In the genomic region with DNA sequence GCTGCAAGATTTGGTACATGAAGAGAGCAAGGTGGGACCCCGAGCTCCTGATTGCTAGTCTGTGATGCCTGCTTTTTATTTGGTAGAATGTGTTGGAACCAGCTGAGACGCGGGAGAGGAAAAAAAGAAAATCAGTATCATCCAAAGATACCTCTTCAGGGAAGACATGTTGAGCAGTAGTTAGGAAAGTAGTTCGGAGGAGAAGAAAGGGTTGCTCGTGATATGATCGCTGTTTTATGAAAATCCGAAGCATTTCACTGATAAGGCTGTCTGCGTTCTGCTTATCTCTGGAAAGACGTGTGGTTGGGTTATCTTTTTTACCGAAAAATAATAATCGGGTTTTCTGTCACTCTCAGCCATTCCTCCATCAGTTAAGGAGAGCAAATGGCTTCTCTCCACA, we compare ENCODE assay signal across 8 mouse cellular contexts. TPM values are rescaled to one million over a fixed set of nuclear protein-coding genes. Genes with fewer than 3 reads are reported as not detected.
A peak's percentile ranks its signal among the peaks of the same experiment; 100 is the strongest.
DNase-seq lines count a peak whose midpoint lies in the region; ATAC-seq lines count a peak whose summit lies in the region.

No protein-coding gene starts in this region.

- no peak overlapping the region for H3K27ac ChIP-seq in heart, embryonic 15.5 days
- no peak overlapping the region for H3K27ac ChIP-seq in embryonic facial prominence, embryonic 13.5 days
- H3K27ac ChIP-seq in hindbrain, embryonic 13.5 days: no peak overlapping the region
- no peak overlapping the region for H3K27ac ChIP-seq in liver, embryonic 16.5 days (ENCODE audit: low read length)

- no peak for ATAC-seq in heart, embryonic 15.5 days (replicated peaks; ENCODE audit: insufficient number of reproducible peaks, insufficient read depth, low FRiP score, low read depth)
- ATAC-seq in embryonic facial prominence, embryonic 13.5 days (ENCODE audit: insufficient number of reproducible peaks, insufficient read depth, low FRiP score, low TSS enrichment, low read depth): no peak
- no peak for ATAC-seq in hindbrain, embryonic 13.5 days (ENCODE audit: low FRiP score)
- no peak for ATAC-seq in liver, embryonic 16.5 days (ENCODE audit: low read depth)

- intact Hi-C loops in left cerebral cortex, postnatal 4 days (cut with DNase I): loop anchor here (10.0 kb wide), 1 partner anchor 99 kb away; no protein-coding TSS in a partner anchor

- peaks cover 19% of the 10 kb centered on the region for H3K4me1 ChIP-seq in heart, embryonic 15.5 days (replicated peaks)
- H3K4me1 ChIP-seq in embryonic facial prominence, embryonic 13.5 days: peaks cover 20% of the 10 kb centered on the region; the same call in 1 of the 2 replicates
- peaks cover 24% of the 10 kb centered on the region for H3K4me1 ChIP-seq in hindbrain, embryonic 13.5 days (replicated peaks)
- H3K4me1 ChIP-seq in liver, embryonic 16.5 days (ENCODE audit: control insufficient read depth, low read depth, low read length): no peaks in the 10 kb centered on the region; the same call in none of the 2 replicates

- H3K9me3 ChIP-seq in heart, embryonic 15.5 days (replicated peaks): no peaks in the 10 kb centered on the region
- H3K9me3 ChIP-seq in embryonic facial prominence, embryonic 13.5 days: no peaks in the 10 kb centered on the region
- H3K9me3 ChIP-seq in hindbrain, embryonic 13.5 days: no peaks in the 10 kb centered on the region
- H3K9me3 ChIP-seq in liver, embryonic 16.5 days (replicated peaks; ENCODE audit: control insufficient read depth, low read length): no peaks in the 10 kb centered on the region

- no peak overlapping the region for H3K9ac ChIP-seq in heart, embryonic 15.5 days
- no peak overlapping the region for H3K9ac ChIP-seq in embryonic facial prominence, embryonic 13.5 days
- no peak overlapping the region for H3K9ac ChIP-seq in hindbrain, embryonic 13.5 days
- no peak overlapping the region for H3K9ac ChIP-seq in liver, embryonic 16.5 days (ENCODE audit: low read depth, low read length)

- DNase-seq in heart, adult 8-10 months (ENCODE audit: low spot score): no peak
- no peak for DNase-seq in left cerebral cortex, postnatal 4 days
- DNase-seq in layer of hippocampus, adult 8-10 months (ENCODE audit: low spot score in 2 of 2): no peak
- DNase-seq in kidney, adult 11 months: no peak

- H3K36me3 ChIP-seq in heart, embryonic 15.5 days: no peaks in the 10 kb centered on the region
- no peaks in the 10 kb centered on the region for H3K36me3 ChIP-seq in embryonic facial prominence, embryonic 13.5 days
- no peaks in the 10 kb centered on the region for H3K36me3 ChIP-seq in hindbrain, embryonic 13.5 days
- no peaks in the 10 kb centered on the region for H3K36me3 ChIP-seq in liver, embryonic 16.5 days (ENCODE audit: control insufficient read depth, insufficient read depth)

- peak overlapping the region; percentile 68 for H3K4me3 ChIP-seq in heart, embryonic 15.5 days
- H3K4me3 ChIP-seq in embryonic facial prominence, embryonic 13.5 days: no peak overlapping the region
- no peak overlapping the region for H3K4me3 ChIP-seq in hindbrain, embryonic 13.5 days
- no peak overlapping the region for H3K4me3 ChIP-seq in liver, embryonic 16.5 days (ENCODE audit: low read depth, low read length)

- no peaks in the 10 kb centered on the region for H3K27me3 ChIP-seq in heart, embryonic 15.5 days
- peaks cover 19% of the 10 kb centered on the region for H3K27me3 ChIP-seq in embryonic facial prominence, embryonic 13.5 days
- H3K27me3 ChIP-seq in hindbrain, embryonic 13.5 days: peaks cover 21% of the 10 kb centered on the region
- peaks cover 17% of the 10 kb centered on the region for H3K27me3 ChIP-seq in liver, embryonic 16.5 days (ENCODE audit: control insufficient read depth, insufficient read depth, low read depth, low read length)

- 41% methylated on average over 11 of the region's 11 CpGs for WGBS in heart, embryonic 15.5 days
- WGBS in embryonic facial prominence, embryonic 13.5 days: 70% methylated on average over 11 of the region's 11 CpGs
- WGBS in hindbrain, embryonic 13.5 days: 77% methylated on average over 11 of the region's 11 CpGs
- WGBS in liver, embryonic 16.5 days (ENCODE audit: insufficient replicate concordance): 41% methylated on average over 11 of the region's 11 CpGs

- H3K4me2 ChIP-seq in heart, embryonic 15.5 days: peak overlapping the region; percentile 96
- peak overlapping the region; percentile 98 for H3K4me2 ChIP-seq in embryonic facial prominence, embryonic 13.5 days
- peak overlapping the region; percentile 99; the same call in 1 of the 2 replicates for H3K4me2 ChIP-seq in hindbrain, embryonic 13.5 days
- H3K4me2 ChIP-seq in liver, embryonic 16.5 days (ENCODE audit: low read depth, low read length): peak overlapping the region; percentile 55

RNA-seq across cellular contexts. Expression of gene Stxbp6, which starts 1.1 kb away (rescaled TPM):
- polyA plus RNA-seq in heart, embryonic 15.5 days (2015; fragmentation: Nextera tagmentation; extraction: Ambion mirVana): 13.1 and 16.6 TPM in 2 replicates
- total RNA-seq in heart, adult 8-10 months (2022): 10 to 100 TPM in 1 of 4 experiments, 1 to 10 TPM in 3; 4.6 to 12.1 (median 6.4) TPM
- polyA plus RNA-seq in embryonic facial prominence, embryonic 13.5 days (2015; fragmentation: Nextera tagmentation; extraction: Ambion mirVana): 8.5 and 10.2 TPM in 2 replicates
- polyA plus RNA-seq in hindbrain, embryonic 13.5 days (2015; fragmentation: Nextera tagmentation; extraction: Ambion mirVana): 11.1 and 12.4 TPM in 2 replicates
- polyA plus RNA-seq in liver, embryonic 16.5 days (2015; fragmentation: Nextera tagmentation; extraction: Ambion mirVana): 5.8 and 7.3 TPM in 2 replicates
- 10 to 100 TPM; 23.9 to 29.0 TPM for total RNA-seq in left cerebral cortex, postnatal 4 days (2021)
- total RNA-seq in layer of hippocampus, adult 8-10 months (2022): 10 to 100 TPM; 58.4 to 79.2 (median 75.5) TPM
